Mouse (Mus musculus): ENCODE measurements at regions not wholly inside any gene's neighbourhood (a gene's known extent, or its start where the extent isn't known, plus 50 kb on each side); places are given as distances from the start of the nearest gene placed in this dataset.

DNA sequence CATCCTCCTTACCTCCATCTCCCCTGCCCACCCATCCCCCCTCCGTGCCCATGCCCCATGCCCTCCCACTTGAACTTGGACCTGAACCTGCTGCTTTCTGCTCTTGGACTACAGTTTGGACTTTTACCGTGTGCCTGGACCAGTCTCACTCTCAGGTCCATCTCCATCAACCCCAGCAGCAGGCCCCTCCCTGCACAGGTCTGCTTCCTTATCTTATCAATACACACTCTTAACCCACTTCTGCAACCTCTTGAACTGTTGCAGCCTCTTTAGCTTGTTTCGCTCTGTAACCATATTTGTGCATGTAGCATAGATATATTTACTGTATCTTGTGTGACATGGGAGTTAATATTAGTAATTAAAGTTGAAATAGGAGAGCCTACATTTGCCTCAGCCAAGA, 457.8 kb upstream of the Kcnab2 start:
- Histone ChIP-seq H3K4me3 (ENCODE audit: low read depth, low read length) (no peak overlapping the region), H3K9me3 (replicated peaks; ENCODE audit: control insufficient read depth, low read length) (peaks cover under 1% of the 10 kb centered on the region; the same call in 1 of the 2 replicates), H3K27ac (ENCODE audit: low read length) (no peak overlapping the region), H3K9ac (ENCODE audit: low read depth, low read length) (no peak overlapping the region), H3K4me1 (ENCODE audit: control insufficient read depth, low read depth, low read length) (no peaks in the 10 kb centered on the region), H3K27me3 (ENCODE audit: control insufficient read depth, insufficient read depth, low read depth, low read length) (no peaks in the 10 kb centered on the region), H3K4me2 (ENCODE audit: low read depth, low read length) (no peak overlapping the region), H3K36me3 (ENCODE audit: control insufficient read depth, insufficient read depth) (no peaks in the 10 kb centered on the region)
- peak; percentile 64; the same call in 1 of the 2 replicates for ATAC-seq (ENCODE audit: low read depth)
- 55% methylated on average over 3 of the region's 3 CpGs for WGBS (ENCODE audit: insufficient replicate concordance)

DNA sequence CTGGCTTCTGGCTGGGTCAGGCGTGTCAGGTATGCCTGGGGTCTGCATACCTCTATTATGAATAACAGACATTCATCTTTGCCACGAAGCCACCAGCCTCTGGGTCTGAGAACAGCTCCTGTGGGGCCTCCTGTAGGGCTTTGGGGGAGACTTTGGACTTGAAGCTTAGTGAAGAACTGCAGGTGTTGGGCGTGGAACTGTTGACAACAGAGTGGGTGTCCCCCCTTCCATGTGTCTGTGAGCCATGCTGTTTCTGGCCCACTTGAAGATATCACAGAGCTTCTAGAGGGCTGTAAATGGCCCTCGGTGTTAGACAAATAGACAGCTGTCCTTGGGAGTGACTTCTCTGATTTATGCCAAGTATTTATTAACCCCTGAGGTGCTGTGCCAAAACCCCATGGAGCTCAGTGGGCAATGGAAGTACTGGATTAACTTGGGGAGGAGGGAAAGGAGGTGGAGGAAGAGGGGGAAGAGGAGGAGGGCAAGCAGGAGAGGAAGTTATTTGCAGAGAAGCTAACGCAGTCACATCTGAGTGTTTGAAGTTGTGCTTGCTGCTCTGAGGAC, 450.8 kb upstream of the Kcnab2 start:
- H3K4me2 ChIP-seq (ENCODE audit: low read depth, low read length): no peak overlapping the region
- no peak overlapping the region for H3K9ac ChIP-seq (ENCODE audit: low read depth, low read length)
- no peak overlapping the region for H3K4me3 ChIP-seq (ENCODE audit: low read depth, low read length)
- H3K4me1 ChIP-seq (ENCODE audit: control insufficient read depth, low read depth, low read length): no peaks in the 10 kb centered on the region
- H3K36me3 ChIP-seq (ENCODE audit: control insufficient read depth, insufficient read depth): no peaks in the 10 kb centered on the region
- no peaks in the 10 kb centered on the region for H3K9me3 ChIP-seq (replicated peaks; ENCODE audit: control insufficient read depth, low read length)
- H3K27me3 ChIP-seq (ENCODE audit: control insufficient read depth, insufficient read depth, low read depth, low read length): no peaks in the 10 kb centered on the region
- 43% methylated on average over 5 of the region's 5 CpGs for WGBS (ENCODE audit: insufficient replicate concordance)
- no peak for ATAC-seq (ENCODE audit: low read depth)
- no peak overlapping the region for H3K27ac ChIP-seq (ENCODE audit: low read length)

DNA sequence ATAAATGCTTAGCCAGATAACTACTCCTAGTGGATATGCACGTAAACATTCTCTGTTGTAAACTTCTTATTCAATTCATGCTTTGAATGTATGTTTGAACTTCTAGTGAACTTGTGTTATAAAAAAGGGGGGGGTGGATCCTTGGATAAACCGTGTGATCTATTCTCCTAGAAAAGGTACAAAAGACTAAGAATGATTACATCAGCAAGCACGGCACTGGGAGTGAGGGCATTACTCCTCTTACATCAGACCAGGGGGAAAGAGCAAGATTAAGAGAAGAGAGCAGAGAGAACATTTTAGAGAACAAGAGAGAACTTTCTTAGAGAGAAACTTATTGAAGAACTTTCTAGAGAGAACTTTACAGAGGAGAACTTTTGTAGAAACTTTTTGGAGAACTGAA, 442.6 kb upstream of the Kcnab2 start:
- Histone ChIP-seq H3K9ac (ENCODE audit: low read depth, low read length) (no peak overlapping the region), H3K4me3 (ENCODE audit: low read depth, low read length) (no peak overlapping the region), H3K4me2 (ENCODE audit: low read depth, low read length) (no peak overlapping the region), H3K4me1 (ENCODE audit: control insufficient read depth, low read depth, low read length) (no peaks in the 10 kb centered on the region), H3K27ac (ENCODE audit: low read length) (no peak overlapping the region), H3K9me3 (replicated peaks; ENCODE audit: control insufficient read depth, low read length) (no peaks in the 10 kb centered on the region; the same call in none of the 2 replicates), H3K27me3 (ENCODE audit: control insufficient read depth, insufficient read depth, low read depth, low read length) (no peaks in the 10 kb centered on the region), H3K36me3 (ENCODE audit: control insufficient read depth, insufficient read depth) (no peaks in the 10 kb centered on the region)
- WGBS (ENCODE audit: insufficient replicate concordance): 53% methylated on average over 3 of the region's 3 CpGs
- ATAC-seq (ENCODE audit: low read depth): no peak

DNA sequence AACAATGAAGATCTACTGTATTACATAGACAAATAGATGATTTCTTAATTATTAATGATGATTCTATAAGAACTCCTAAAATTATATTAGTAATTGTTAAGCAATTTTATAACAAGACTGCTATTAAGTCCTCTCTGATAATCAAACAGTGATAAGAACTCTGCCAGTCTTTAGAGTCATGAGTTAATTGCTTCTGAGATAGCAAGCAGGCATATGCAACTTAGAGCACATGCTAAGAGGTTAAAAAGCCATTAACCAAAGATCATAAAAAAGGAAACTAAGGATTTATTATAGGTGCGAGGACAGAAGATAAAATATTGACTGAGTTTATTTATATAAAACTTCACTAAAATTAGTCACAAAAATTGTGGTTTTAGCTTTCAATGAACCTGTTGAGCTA, 442.2 kb upstream of the Kcnab2 start:
- Histone ChIP-seq H3K9ac (ENCODE audit: low read depth, low read length) (no peak overlapping the region), H3K36me3 (ENCODE audit: control insufficient read depth, insufficient read depth) (no peaks in the 10 kb centered on the region), H3K4me1 (ENCODE audit: control insufficient read depth, low read depth, low read length) (no peaks in the 10 kb centered on the region), H3K27ac (ENCODE audit: low read length) (no peak overlapping the region), H3K4me2 (ENCODE audit: low read depth, low read length) (no peak overlapping the region), H3K27me3 (ENCODE audit: control insufficient read depth, insufficient read depth, low read depth, low read length) (no peaks in the 10 kb centered on the region), H3K4me3 (ENCODE audit: low read depth, low read length) (no peak overlapping the region), H3K9me3 (replicated peaks; ENCODE audit: control insufficient read depth, low read length) (no peaks in the 10 kb centered on the region; the same call in none of the 2 replicates)
- ATAC-seq (ENCODE audit: low read depth): no peak
- 43% methylated on average over 1 of the region's 1 CpGs for WGBS (ENCODE audit: insufficient replicate concordance)

DNA sequence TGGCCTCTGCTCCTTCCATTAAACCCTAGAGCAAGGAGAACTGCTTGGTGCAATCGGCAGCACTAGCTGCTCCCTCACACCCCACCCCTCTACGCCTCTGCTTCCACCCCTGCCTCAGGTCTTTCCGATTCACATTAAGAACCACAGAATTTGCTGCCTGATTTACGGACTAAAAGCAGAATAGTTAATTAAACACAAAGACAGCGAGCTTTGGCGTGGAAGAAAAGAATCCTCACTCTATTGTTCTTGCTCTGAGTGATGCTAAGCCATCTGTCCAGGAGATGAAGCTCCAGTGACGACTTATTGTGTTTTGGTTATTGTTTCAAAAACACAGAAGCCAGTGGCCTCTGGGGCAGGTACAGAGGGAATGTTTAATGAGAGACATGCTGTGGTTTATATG, 438.9 kb upstream of the Kcnab2 start:
- 38% methylated on average over 7 of the region's 7 CpGs for WGBS (ENCODE audit: insufficient replicate concordance)
- Histone ChIP-seq H3K27me3 (ENCODE audit: control insufficient read depth, insufficient read depth, low read depth, low read length) (no peaks in the 10 kb centered on the region), H3K9me3 (replicated peaks; ENCODE audit: control insufficient read depth, low read length) (no peaks in the 10 kb centered on the region; the same call in 1 of the 2 replicates), H3K4me1 (ENCODE audit: control insufficient read depth, low read depth, low read length) (no peaks in the 10 kb centered on the region), H3K9ac (ENCODE audit: low read depth, low read length) (no peak overlapping the region), H3K4me3 (ENCODE audit: low read depth, low read length) (no peak overlapping the region), H3K27ac (ENCODE audit: low read length) (no peak overlapping the region), H3K4me2 (ENCODE audit: low read depth, low read length) (no peak overlapping the region), H3K36me3 (ENCODE audit: control insufficient read depth, insufficient read depth) (no peaks in the 10 kb centered on the region)
- ATAC-seq (ENCODE audit: low read depth): no peak

DNA sequence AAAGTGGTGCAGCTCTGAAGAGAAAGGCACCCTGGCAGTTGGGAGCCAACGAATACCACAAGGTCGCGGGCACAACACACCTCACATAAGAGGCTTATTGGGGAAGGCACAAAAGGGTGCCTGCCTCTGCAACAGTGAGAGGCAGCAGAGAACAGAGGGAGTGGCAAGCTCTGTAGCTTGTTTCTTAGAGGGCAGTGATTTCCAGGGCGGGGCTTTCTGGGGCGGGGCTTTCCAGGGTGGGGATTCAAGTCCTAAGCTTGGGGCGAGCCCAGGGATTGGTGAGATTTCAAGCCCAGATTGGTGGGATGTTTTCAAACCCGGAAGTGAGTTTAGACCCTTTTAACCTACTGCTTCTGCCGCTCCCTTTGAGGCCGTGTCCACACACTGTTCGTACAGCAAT, 435.8 kb upstream of the Kcnab2 start:
- Histone ChIP-seq H3K9me3 (replicated peaks; ENCODE audit: control insufficient read depth, low read length) (no peaks in the 10 kb centered on the region; the same call in 1 of the 2 replicates), H3K4me3 (ENCODE audit: low read depth, low read length) (no peak overlapping the region), H3K4me2 (ENCODE audit: low read depth, low read length) (no peak overlapping the region), H3K27me3 (ENCODE audit: control insufficient read depth, insufficient read depth, low read depth, low read length) (no peaks in the 10 kb centered on the region), H3K36me3 (ENCODE audit: control insufficient read depth, insufficient read depth) (no peaks in the 10 kb centered on the region), H3K9ac (ENCODE audit: low read depth, low read length) (no peak overlapping the region), H3K4me1 (ENCODE audit: control insufficient read depth, low read depth, low read length) (no peaks in the 10 kb centered on the region), H3K27ac (ENCODE audit: low read length) (no peak overlapping the region)
- WGBS (ENCODE audit: insufficient replicate concordance): 34% methylated on average over 10 of the region's 10 CpGs
- ATAC-seq (ENCODE audit: low read depth): no peak

DNA sequence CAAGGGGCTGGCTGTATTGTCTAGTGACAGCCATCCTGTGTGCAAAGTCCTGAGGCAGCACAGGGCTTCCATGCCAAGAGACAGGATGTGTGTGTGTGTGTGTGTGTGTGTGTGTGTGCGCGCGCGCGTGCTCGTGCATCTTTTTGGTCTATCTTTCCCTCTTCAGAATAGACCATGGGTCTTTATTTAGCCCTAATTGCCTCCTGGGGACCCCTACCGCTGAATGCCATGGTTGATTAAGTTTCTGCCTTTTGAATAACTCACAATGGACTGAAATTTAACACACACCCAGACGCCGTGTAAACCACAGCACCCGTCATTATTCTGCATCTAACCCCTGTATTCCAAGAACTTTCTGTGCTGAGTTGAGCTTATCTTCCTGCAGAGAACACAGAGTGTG, 435.2 kb upstream of the Kcnab2 start:
- Histone ChIP-seq H3K9me3 (replicated peaks; ENCODE audit: control insufficient read depth, low read length) (no peaks in the 10 kb centered on the region; the same call in 1 of the 2 replicates), H3K36me3 (ENCODE audit: control insufficient read depth, insufficient read depth) (no peaks in the 10 kb centered on the region), H3K4me3 (ENCODE audit: low read depth, low read length) (no peak overlapping the region), H3K27me3 (ENCODE audit: control insufficient read depth, insufficient read depth, low read depth, low read length) (no peaks in the 10 kb centered on the region), H3K9ac (ENCODE audit: low read depth, low read length) (no peak overlapping the region), H3K4me2 (ENCODE audit: low read depth, low read length) (no peak overlapping the region), H3K27ac (ENCODE audit: low read length) (no peak overlapping the region), H3K4me1 (ENCODE audit: control insufficient read depth, low read depth, low read length) (no peaks in the 10 kb centered on the region)
- WGBS (ENCODE audit: insufficient replicate concordance): 89% methylated on average over 10 of the region's 10 CpGs
- no peak for ATAC-seq (ENCODE audit: low read depth)

DNA sequence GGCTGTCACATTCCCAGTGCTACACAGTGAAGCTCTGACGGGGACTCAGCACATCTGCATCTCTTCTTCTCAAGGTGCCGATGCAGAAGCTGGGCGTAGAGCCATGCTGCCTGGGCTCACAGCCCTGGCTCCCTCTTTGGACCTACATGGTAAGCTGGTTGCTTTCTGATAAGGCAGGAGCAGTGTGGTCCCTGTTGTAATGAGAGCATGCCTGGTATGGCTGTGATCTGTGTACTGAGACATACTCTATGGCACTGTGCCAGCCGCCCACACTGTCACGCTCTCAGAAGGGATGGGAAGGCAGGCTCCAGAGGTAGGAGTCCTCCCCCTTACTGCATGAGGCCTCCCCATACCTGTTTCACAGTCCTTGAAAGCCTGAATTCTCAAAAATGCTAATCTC, 430.6 kb upstream of the Kcnab2 start:
- H3K27me3 ChIP-seq (ENCODE audit: control insufficient read depth, insufficient read depth, low read depth, low read length): no peaks in the 10 kb centered on the region

DNA sequence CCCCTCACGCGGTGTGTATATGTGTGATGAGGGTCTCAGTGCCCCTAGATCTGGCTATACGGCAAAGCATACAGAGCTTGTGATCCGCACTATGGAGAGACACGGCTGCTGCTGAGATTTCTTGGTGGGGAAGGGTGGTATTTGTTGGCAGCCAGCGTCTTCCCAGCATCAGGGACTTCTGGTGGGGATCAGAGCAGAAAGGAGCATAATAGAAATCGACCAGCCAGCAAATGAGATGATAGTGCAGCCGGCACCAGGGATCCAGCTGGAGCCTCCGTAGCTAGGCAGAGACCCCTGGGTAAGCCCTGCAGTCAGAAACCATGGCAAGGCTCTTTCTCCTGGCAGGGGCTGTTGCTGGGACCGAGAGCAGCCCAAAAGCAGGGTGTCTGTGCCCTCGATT, 425.2 kb upstream of the Kcnab2 start:
- Histone ChIP-seq H3K9ac (ENCODE audit: low read depth, low read length) (no peak overlapping the region), H3K27ac (ENCODE audit: low read length) (no peak overlapping the region), H3K36me3 (ENCODE audit: control insufficient read depth, insufficient read depth) (no peaks in the 10 kb centered on the region), H3K9me3 (replicated peaks; ENCODE audit: control insufficient read depth, low read length) (no peaks in the 10 kb centered on the region), H3K4me3 (ENCODE audit: low read depth, low read length) (no peak overlapping the region), H3K4me1 (ENCODE audit: control insufficient read depth, low read depth, low read length) (no peaks in the 10 kb centered on the region), H3K27me3 (ENCODE audit: control insufficient read depth, insufficient read depth, low read depth, low read length) (no peaks in the 10 kb centered on the region), H3K4me2 (ENCODE audit: low read depth, low read length) (no peak overlapping the region)
- WGBS (ENCODE audit: insufficient replicate concordance): 56% methylated on average over 11 of the region's 11 CpGs
- ATAC-seq (ENCODE audit: low read depth): no peak

More for the DNA sequence above, 430.6 kb upstream of the Kcnab2 start:
- Histone ChIP-seq H3K4me3 (ENCODE audit: low read depth, low read length) (no peak overlapping the region), H3K9me3 (replicated peaks; ENCODE audit: control insufficient read depth, low read length) (no peaks in the 10 kb centered on the region), H3K36me3 (ENCODE audit: control insufficient read depth, insufficient read depth) (no peaks in the 10 kb centered on the region), H3K9ac (ENCODE audit: low read depth, low read length) (no peak overlapping the region), H3K4me1 (ENCODE audit: control insufficient read depth, low read depth, low read length) (no peaks in the 10 kb centered on the region), H3K27ac (ENCODE audit: low read length) (no peak overlapping the region), H3K4me2 (ENCODE audit: low read depth, low read length) (no peak overlapping the region)
- WGBS (ENCODE audit: insufficient replicate concordance): 66% methylated on average over 5 of the region's 5 CpGs
- ATAC-seq (ENCODE audit: low read depth): no peak
